Mouse (Mus musculus) heart, embryonic 12.5 days (tissue): Measurements from ENCODE around the gene Wfdc12. TPM values are rescaled to one million over a fixed set of nuclear protein-coding genes. Genes with fewer than 3 reads are reported as not detected.

Experiments used
- ATAC-seq: fragments of 200-750 bp; cut with Nextera tagmentation; 2 replicates; pipeline ENCODE4 v1.8.0; 2017; ENCODE audit warnings: moderate TSS enrichment, moderate library complexity; ENCODE audit not compliant: insufficient number of reproducible peaks, low FRiP score
- H3K27ac ChIP-seq: fragments of 300-500 bp; sonication (generic); 2 replicates; pipeline ENCODE4 v1.5.1; 2016; ENCODE audit warnings: mild to moderate bottlenecking, moderate library complexity; ENCODE audit not compliant: poor library complexity, severe bottlenecking
- H3K27me3 ChIP-seq: fragments of 300-500 bp; sonication (generic); replicated peaks from 2 replicates; pipeline ENCODE4 v1.6.1; 2016; ENCODE audit warnings: mild to moderate bottlenecking, moderate library complexity
- H3K36me3 ChIP-seq: fragments of 300-500 bp; sonication (generic); 2 replicates; pipeline ENCODE4 v1.6.1; 2016; ENCODE audit warnings: mild to moderate bottlenecking, moderate library complexity
- H3K4me1 ChIP-seq: fragments of 300-500 bp; sonication (generic); replicated peaks from 2 replicates; pipeline ENCODE4 v1.6.1; 2016; ENCODE audit warnings: mild to moderate bottlenecking
- H3K4me2 ChIP-seq: fragments of 300-500 bp; sonication (generic); 2 replicates; pipeline ENCODE4 v1.6.1; 2016; ENCODE audit warnings: mild to moderate bottlenecking, moderate library complexity
- H3K4me3 ChIP-seq: fragments of 300-500 bp; sonication (generic); 2 replicates; pipeline ENCODE4 v1.5.1; 2016; ENCODE audit warnings: mild to moderate bottlenecking
- H3K9ac ChIP-seq: fragments of 300-500 bp; sonication (generic); 2 replicates; pipeline ENCODE4 v1.6.1; 2016; ENCODE audit warnings: mild to moderate bottlenecking, moderate library complexity
- H3K9me3 ChIP-seq: fragments of 300-500 bp; sonication (generic); replicated peaks from 2 replicates; pipeline ENCODE4 v1.6.1; 2016; ENCODE audit warnings: mild to moderate bottlenecking, moderate library complexity
- WGBS: fragments of 180-500 bp; shearing (Covaris S2); methylation state at CpG from one replicate; pipeline ENCODE4 v1.1.7; 2016; 5-methylcytosine and 5-hydroxymethylcytosine counted together
- polyA plus RNA-seq: library from polyadenylated mRNA; unstranded; fragments of >200 nt; fragmentation: Nextera tagmentation; extraction: Ambion mirVana; gene quantifications from 2 replicates; pipeline ENCODE4 v1.2.1, GENCODE M21; 2016

Wfdc12 gene
- polyA plus RNA-seq, 1 experiment from 2014 or later = not detected

GRCm38 (mm10) chr2:164196700-164196990, 6.2 kb upstream of the Wfdc12 start:
- 78% methylated on average over 5 of the region's 5 CpGs for WGBS
- no peaks in the 10 kb centered on the region for H3K36me3 ChIP-seq
- no peak overlapping the region for H3K9ac ChIP-seq
- 0 out of 2 replicates have a peak, but pooled peaks cover under 1% of the 10 kb centered on the region for H3K9me3 ChIP-seq
- H3K27ac ChIP-seq = no peak overlapping the region
- ATAC-seq = no peak
- H3K4me1 ChIP-seq = no peaks in the 10 kb centered on the region
- H3K4me3 ChIP-seq = no peak overlapping the region
- H3K27me3 ChIP-seq = no peaks in the 10 kb centered on the region
- H3K4me2 ChIP-seq = no peak overlapping the region

- H3K27me3 ChIP-seq = no peaks in the 10 kb centered on the region
- no peak overlapping the region for H3K27ac ChIP-seq
- no peaks in the 10 kb centered on the region for H3K4me1 ChIP-seq
- H3K36me3 ChIP-seq = no peaks in the 10 kb centered on the region
- 0 out of 2 replicates have a peak, but pooled peaks cover 5% of the 10 kb centered on the region for H3K9me3 ChIP-seq
- H3K4me2 ChIP-seq = no peak overlapping the region
- no peak overlapping the region for H3K4me3 ChIP-seq
- no peak overlapping the region for H3K9ac ChIP-seq
- no peak for ATAC-seq
- 82% methylated on average over 5 of the region's 5 CpGs for WGBS
Observed at GRCm38 (mm10) chr2:164195971-164196699, 5.7 kb upstream of the Wfdc12 start.

GRCm38 (mm10) chr2:164194959-164195630, 4.7 kb upstream of the Wfdc12 start:
- no peak for ATAC-seq
- H3K27ac ChIP-seq = no peak overlapping the region
- H3K9ac ChIP-seq = no peak overlapping the region
- H3K4me1 ChIP-seq = no peaks in the 10 kb centered on the region
- WGBS = 72% methylated on average over 5 of the region's 5 CpGs
- 0 out of 2 replicates have a peak, but pooled peaks cover 5% of the 10 kb centered on the region for H3K9me3 ChIP-seq
- no peaks in the 10 kb centered on the region for H3K36me3 ChIP-seq
- H3K4me2 ChIP-seq = no peak overlapping the region
- no peaks in the 10 kb centered on the region for H3K27me3 ChIP-seq
- no peak overlapping the region for H3K4me3 ChIP-seq

- Histone ChIP-seq H3K4me2 (no peak overlapping the region), H3K9ac (no peak overlapping the region), H3K4me1 (no peaks in the 10 kb centered on the region), H3K4me3 (no peak overlapping the region), H3K36me3 (no peaks in the 10 kb centered on the region), H3K27ac (no peak overlapping the region), H3K27me3 (no peaks in the 10 kb centered on the region), H3K9me3 (0 out of 2 replicates have a peak, but pooled peaks cover 8% of the 10 kb centered on the region)
- ATAC-seq = no peak
Observed at GRCm38 (mm10) chr2:164192279-164192678, 1.9 kb upstream of the Wfdc12 start.

GRCm38 (mm10) chr2:164188722-164189121, 1.7 kb downstream of the Wfdc12 start:
- Histone ChIP-seq H3K9ac (no peak overlapping the region), H3K27me3 (0 out of 2 replicates have a peak, but pooled peaks cover 2% of the 10 kb centered on the region), H3K4me2 (no peak overlapping the region), H3K4me3 (no peak overlapping the region), H3K27ac (no peak overlapping the region), H3K9me3 (0 out of 2 replicates have a peak, but pooled peaks cover 8% of the 10 kb centered on the region), H3K36me3 (no peaks in the 10 kb centered on the region), H3K4me1 (no peaks in the 10 kb centered on the region)
- ATAC-seq = no peak
- 22% methylated on average over 5 of the region's 5 CpGs for WGBS

- peaks cover 2% of the 10 kb centered on the region for H3K27me3 ChIP-seq
- 0 out of 2 replicates have a peak, but pooled peaks cover 3% of the 10 kb centered on the region for H3K9me3 ChIP-seq
- H3K4me1 ChIP-seq = no peaks in the 10 kb centered on the region
- H3K4me3 ChIP-seq = no peak overlapping the region
- ATAC-seq = no peak
- H3K4me2 ChIP-seq = no peak overlapping the region
- WGBS = 29% methylated on average over 9 of the region's 9 CpGs
- no peaks in the 10 kb centered on the region for H3K36me3 ChIP-seq
- H3K9ac ChIP-seq = no peak overlapping the region
- no peak overlapping the region for H3K27ac ChIP-seq
Observed at GRCm38 (mm10) chr2:164184145-164184719, 6.2 kb downstream of the Wfdc12 start.

GRCm38 (mm10) chr2:164183340-164183739, 7.1 kb downstream of the Wfdc12 start:
- Histone ChIP-seq H3K4me2 (no peak overlapping the region), H3K4me1 (no peaks in the 10 kb centered on the region), H3K9me3 (no peaks in the 10 kb centered on the region), H3K27me3 (peaks cover 6% of the 10 kb centered on the region), H3K9ac (no peak overlapping the region), H3K27ac (no peak overlapping the region), H3K36me3 (no peaks in the 10 kb centered on the region), H3K4me3 (no peak overlapping the region)
- 65% methylated on average over 9 of the region's 9 CpGs for WGBS
- no peak for ATAC-seq

- H3K4me2 ChIP-seq = no peak within 1 kb of the TSS
- peaks cover 10% of the 10 kb centered on the region for H3K27me3 ChIP-seq
- no peak within 1 kb of the TSS for H3K27ac ChIP-seq
- no peaks in the 10 kb centered on the region for H3K9me3 ChIP-seq
- H3K9ac ChIP-seq = no peak within 1 kb of the TSS
- no peak for ATAC-seq
- WGBS = 76% methylated on average over 7 of the region's 7 CpGs
- H3K4me3 ChIP-seq = no peak within 1 kb of the TSS
- H3K4me1 ChIP-seq = no peaks in the 10 kb centered on the region
- no peaks in the 10 kb centered on the region for H3K36me3 ChIP-seq
Observed at GRCm38 (mm10) chr2:164182692-164183255, 7.6 kb downstream of the Wfdc12 start, which contains the start of gene Wfdc5. TSS of gene Wfdc5 (minus strand) at chr2:164182742.

- Histone ChIP-seq H3K36me3 (no peaks in the 10 kb centered on the region), H3K4me1 (no peaks in the 10 kb centered on the region), H3K9ac (no peak overlapping the region), H3K27me3 (peaks cover 20% of the 10 kb centered on the region), H3K4me3 (no peak overlapping the region), H3K9me3 (no peaks in the 10 kb centered on the region), H3K4me2 (no peak overlapping the region), H3K27ac (no peak overlapping the region)
- ATAC-seq = no peak
- 82% methylated on average over 4 of the region's 4 CpGs for WGBS
Observed at GRCm38 (mm10) chr2:164180770-164181169, 9.6 kb downstream of the Wfdc12 start.

- 40% methylated on average over 3 of the region's 3 CpGs for WGBS
- no peak overlapping the region for H3K27ac ChIP-seq
- ATAC-seq = no peak
- no peaks in the 10 kb centered on the region for H3K4me1 ChIP-seq
- no peaks in the 10 kb centered on the region for H3K36me3 ChIP-seq
- H3K9me3 ChIP-seq = no peaks in the 10 kb centered on the region
- peaks cover 18% of the 10 kb centered on the region for H3K27me3 ChIP-seq
- no peak overlapping the region for H3K9ac ChIP-seq
- no peak overlapping the region for H3K4me3 ChIP-seq
- H3K4me2 ChIP-seq = no peak overlapping the region
Observed at GRCm38 (mm10) chr2:164180124-164180523, 10.3 kb downstream of the Wfdc12 start.

- ATAC-seq = no peak
- peaks cover 18% of the 10 kb centered on the region for H3K27me3 ChIP-seq
- no peak overlapping the region for H3K9ac ChIP-seq
Observed at GRCm38 (mm10) chr2:164177831-164178230, 12.6 kb downstream of the Wfdc12 start.

More at GRCm38 (mm10) chr2:164177831-164178230, 12.6 kb downstream of the Wfdc12 start:
- Histone ChIP-seq H3K9me3 (no peaks in the 10 kb centered on the region), H3K27ac (no peak overlapping the region), H3K4me3 (no peak overlapping the region), H3K4me2 (no peak overlapping the region), H3K4me1 (peaks cover 13% of the 10 kb centered on the region), H3K36me3 (no peaks in the 10 kb centered on the region)
- 72% methylated on average over 5 of the region's 5 CpGs for WGBS
